Mouse (Mus musculus) CH12.LX (cell line): ENCODE data around the gene Haghl. TPM values are rescaled to one million over a fixed set of nuclear protein-coding genes. Genes with fewer than 3 reads are reported as not detected.

Experiments used
- DNase-seq: peaks from one replicate; pipeline ENCODE4 v3.0.0-alpha.2; 2013; ENCODE audit errors: extremely low read depth
- H3K27ac ChIP-seq: 2 replicates; pipeline ENCODE4 v1.5.1; 2012; ENCODE audit warnings: low read depth, mild to moderate bottlenecking, control low read depth, moderate library complexity; ENCODE audit not compliant: insufficient read depth
- H3K27me3 ChIP-seq: replicated peaks from 2 replicates; pipeline ENCODE3; 2012; ENCODE audit warnings: inconsistent platforms
- H3K36me3 ChIP-seq, 2 experiments: replicated peaks in 1 of 2; 2 replicates each; pipeline versions ENCODE3 to v1.6.1; 2012; ENCODE audit warnings: inconsistent platforms in 1 of 2, low read length in 1 of 2, mild to moderate bottlenecking in 1 of 2, mixed read lengths in 1 of 2, moderate library complexity in 1 of 2; ENCODE audit not compliant: control insufficient read depth in 1 of 2, insufficient read depth in 1 of 2
- H3K4me1 ChIP-seq, 2 experiments: 2 replicates each; pipeline ENCODE4 v1.6.1; 2012; ENCODE audit warnings: inconsistent platforms in 1 of 2, moderate library complexity in 1 of 2; ENCODE audit not compliant: insufficient read depth in 2 of 2, control insufficient read depth in 1 of 2
- H3K4me2 ChIP-seq: 2 replicates; pipeline ENCODE4 v1.6.1; 2012; ENCODE audit warnings: low read depth, mild to moderate bottlenecking, control low read depth; ENCODE audit not compliant: poor library complexity, insufficient read depth, severe bottlenecking
- H3K4me3 ChIP-seq, 3 experiments: fragments of 150-350 bp in 1 of 3; sonication (generic) in 1 of 3; replicated peaks in 1 of 3; 2 replicates each; pipeline versions ENCODE3 to v1.5.1; 2011 to 2012; ENCODE audit warnings: low read depth in 2 of 3, low read length in 2 of 3, mild to moderate bottlenecking in 2 of 3, moderate library complexity in 2 of 3, control low read depth in 1 of 3, improper control_type of control experiment in 1 of 3, inconsistent platforms in 1 of 3, mixed read lengths in 1 of 3; ENCODE audit not compliant: poor library complexity in 1 of 3
- H3K79me2 ChIP-seq: replicated peaks from 2 replicates; pipeline ENCODE4 v1.6.1; 2012; ENCODE audit warnings: mild to moderate bottlenecking, moderate library complexity; ENCODE audit not compliant: control insufficient read depth, poor library complexity, insufficient read depth, severe bottlenecking; ENCODE audit errors: extremely low read depth
- H3K9ac ChIP-seq: 2 replicates; pipeline ENCODE4 v1.6.1; 2012; ENCODE audit warnings: low read depth, mild to moderate bottlenecking, control low read depth, moderate library complexity; ENCODE audit not compliant: insufficient read depth
- H3K9me3 ChIP-seq: replicated peaks from 2 replicates; pipeline ENCODE3; 2012; ENCODE audit warnings: low read length, inconsistent platforms, mixed read lengths
- CHD2 ChIP-seq: IDR thresholded peaks from 2 replicates; pipeline ENCODE4 v1.6.1; 2011; ENCODE audit warnings: low read length, improper control_type of control experiment
- ELF1 ChIP-seq: IDR thresholded peaks from 2 replicates; pipeline ENCODE4 v1.6.1; 2014; ENCODE audit warnings: low read depth, mild to moderate bottlenecking, inconsistent platforms, low read length, improper control_type of control experiment
- GABPA ChIP-seq: IDR thresholded peaks from 2 replicates; pipeline ENCODE4 v1.6.1; 2012; ENCODE audit warnings: low read depth, low read length, improper control_type of control experiment, inconsistent platforms; ENCODE audit not compliant: insufficient replicate concordance
- HCFC1 ChIP-seq: IDR thresholded peaks from 2 replicates; pipeline ENCODE4 v1.6.1; 2012; ENCODE audit warnings: low read depth, mild to moderate bottlenecking, inconsistent platforms, low read length, improper control_type of control experiment
- MAFK ChIP-seq: IDR thresholded peaks from 2 replicates; pipeline ENCODE4 v1.6.1; 2011; ENCODE audit warnings: low read length, improper control_type of control experiment; ENCODE audit not compliant: insufficient replicate concordance
- MAX ChIP-seq: IDR thresholded peaks from 2 replicates; pipeline ENCODE4 v1.6.1; 2011; ENCODE audit warnings: low read length, improper control_type of control experiment
- MXI1 ChIP-seq: IDR thresholded peaks from 2 replicates; pipeline ENCODE4 v1.6.1; 2011; ENCODE audit warnings: mild to moderate bottlenecking, low read depth, low read length, improper control_type of control experiment
- NELFE ChIP-seq: IDR thresholded peaks from 2 replicates; pipeline ENCODE4 v1.6.1; 2011; ENCODE audit warnings: low read depth, low read length, improper control_type of control experiment
- NRF1 ChIP-seq: IDR thresholded peaks from 2 replicates; pipeline ENCODE4 v1.6.1; 2014; ENCODE audit warnings: low read depth, mild to moderate bottlenecking, inconsistent platforms, low read length, improper control_type of control experiment, moderate library complexity
- POLR2A ChIP-seq: IDR thresholded peaks from 2 replicates; pipeline ENCODE4 v1.6.1; 2011; ENCODE audit warnings: low read depth, mild to moderate bottlenecking, improper control_type of control experiment, low read length
- POLR2AphosphoS2 ChIP-seq: IDR thresholded peaks from 2 replicates; pipeline ENCODE4 v1.6.1; 2011; ENCODE audit warnings: low read depth, low read length, improper control_type of control experiment
- TBP ChIP-seq: conservative IDR thresholded peaks from 2 replicates; pipeline ENCODE4 v1.6.1; 2011; ENCODE audit warnings: low read depth, low read length, improper control_type of control experiment
- TCF12 ChIP-seq: IDR thresholded peaks from 2 replicates; pipeline ENCODE4 v1.6.1; 2014; ENCODE audit warnings: low read depth, mild to moderate bottlenecking, inconsistent platforms, low read length, improper control_type of control experiment
- UBTF ChIP-seq: IDR thresholded peaks from 2 replicates; pipeline ENCODE4 v1.6.1; 2012; ENCODE audit warnings: low read depth, mild to moderate bottlenecking, inconsistent platforms, low read length, improper control_type of control experiment, moderate library complexity
- dilution Hi-C: fragments of 300-500 bp; cut with MboI; formaldehyde crosslinking; loops from 2 replicates; pipeline ENCODE4 v1.14.3; 2020; ENCODE audit warnings: low sequenced_read_pairs; ENCODE audit not compliant: extremely low pct_unique_long_range_greater_than_20kb, extremely low pct_ligation_motif_present
- in situ Hi-C: fragments of 300-500 bp; cut with MboI; formaldehyde crosslinking; loops from 3 replicates; pipeline ENCODE4 v1.14.3; 2019; ENCODE audit warnings: low sequenced_read_pairs, low pct_ligation_motif_present, low pct_unique_long_range_greater_than_20kb, mixed read lengths
- polyA plus RNA-seq: library from polyadenylated mRNA; unstranded; fragments of >175 nt; gene quantifications from 2 replicates; pipeline ENCODE4 v1.2.1, GENCODE M21; 2012; ENCODE audit warnings: low read depth; ENCODE audit not compliant: insufficient read length
- total RNA-seq, 2 experiments: library from RNA; depleted of rRNA; stranded (reverse); fragments of 300-350 nt in 1 of 2; fragments of >200 nt in 1 of 2; gene quantifications; 2 replicates each; pipeline ENCODE4 v1.2.3; 2012 to 2014

Gene Haghl
- total RNA-seq (2012; rRNA removed) (14.5 and 16.0 TPM in 2 replicates), total RNA-seq (2014; rRNA removed) (7.3 and 7.4 TPM in 2 replicates), polyA plus RNA-seq (7.4 and 7.8 TPM in 2 replicates)

GRCm38 (mm10) chr17:25785281-25785745 is at the start of gene Haghl:
TSS of gene Haghl (minus strand) at chr17:25785673.
- in situ Hi-C loops: no loop called here
- H3K4me2 ChIP-seq: peak within 1 kb of the TSS; percentile 52

GRCm38 (mm10) chr17:25834595-25835222 is 49.2 kb upstream of the Haghl start:
- Histone ChIP-seq H3K27me3 (no peaks in the 10 kb centered on the region), H3K4me1 (peaks cover 16 to 37% of the 10 kb centered on the region in 2 experiments), H3K9me3 (no peaks in the 10 kb centered on the region), H3K36me3 (peaks cover 62 to 76% of the 10 kb centered on the region in 2 experiments), H3K27ac (no peak overlapping the region), H3K4me3 (no peak overlapping the region), H3K4me2 (0 out of 2 replicates have a peak overlapping the region, but pooled peaks have one; percentile 33), H3K9ac (no peak overlapping the region), H3K79me2 (peaks cover 14% of the 10 kb centered on the region)
- dilution Hi-C loops (no loop called here), in situ Hi-C loops (no loop called here)
- no peak for DNase-seq
- TF ChIP-seq TCF12 (no peak), MAX (no peak), GABPA (no peak), MAFK (no peak)

More at GRCm38 (mm10) chr17:25785281-25785745, at the start of gene Haghl:
- H3K9me3 ChIP-seq: no peaks in the 10 kb centered on the region
- no peaks in the 10 kb centered on the region for H3K27me3 ChIP-seq
- H3K4me1 ChIP-seq: peaks cover 7 to 16% of the 10 kb centered on the region in 2 experiments
- no peaks in the 10 kb centered on the region for H3K79me2 ChIP-seq
- H3K4me3 ChIP-seq: peak within 1 kb of the TSS; percentile 65 to 81 (median 73)
- peaks cover 58 to 80% of the 10 kb centered on the region in 2 experiments for H3K36me3 ChIP-seq
- H3K27ac ChIP-seq: peak within 1 kb of the TSS; percentile 50; the same call in 1 of the 2 replicates
- peak; percentile 86 for TF ChIP-seq NELFE
- TF ChIP-seq TBP: peak; percentile 74; the same call in 1 of the 2 replicates
- 0 out of 2 replicates have a peak, but pooled peaks have one; percentile 20 for TF ChIP-seq CHD2
- peak; percentile 31; the same call in 1 of the 2 replicates for TF ChIP-seq ELF1
- TF ChIP-seq HCFC1: peak; percentile 58
- no peak for TF ChIP-seq UBTF
- peak; percentile 79 for TF ChIP-seq POLR2A
- TF ChIP-seq TCF12: no peak
- no peak for TF ChIP-seq MAFK
- TF ChIP-seq NRF1: peak; percentile 100
- peak; percentile 91 for TF ChIP-seq POLR2AphosphoS2
- no peak for TF ChIP-seq MAX
- 0 out of 2 replicates have a peak, but pooled peaks have one; percentile 17 for TF ChIP-seq MXI1
- peak; percentile 98 for DNase-seq
- H3K9ac ChIP-seq: peak within 1 kb of the TSS; percentile 58
- dilution Hi-C loops: no loop called here
